Mouse (Mus musculus) neural tube, embryonic 14.5 days (tissue): ENCODE data around the gene Hoxd13. TPM values are rescaled to one million over a fixed set of nuclear protein-coding genes. Genes with fewer than 3 reads are reported as not detected.
A peak's percentile ranks its signal among the peaks of the same experiment; 100 is the strongest.

Experiments used
- ATAC-seq: fragments of 200-750 bp; cut with Nextera tagmentation; 2 replicates; pipeline ENCODE4 v1.8.0; 2017; ENCODE audit warnings: low read depth, mild to moderate bottlenecking, moderate TSS enrichment, moderate library complexity
- H3K27ac ChIP-seq: fragments of 300-500 bp; sonication (generic); 2 replicates; pipeline ENCODE4 v1.5.1; 2014; ENCODE audit warnings: low read depth, mild to moderate bottlenecking, control low read depth, low read length, moderate library complexity, mixed read lengths
- H3K27me3 ChIP-seq: fragments of 300-500 bp; sonication (generic); 2 replicates; pipeline ENCODE4 v1.6.1; 2014; ENCODE audit warnings: low read length; ENCODE audit not compliant: control insufficient read depth, insufficient read depth
- H3K36me3 ChIP-seq: fragments of 300-500 bp; sonication (generic); 2 replicates; pipeline ENCODE4 v1.6.1; 2014; ENCODE audit warnings: low read length, mixed read lengths; ENCODE audit not compliant: control insufficient read depth, insufficient read depth
- H3K4me1 ChIP-seq: fragments of 300-500 bp; sonication (generic); 2 replicates; pipeline ENCODE4 v1.6.1; 2014; ENCODE audit warnings: low read length; ENCODE audit not compliant: control insufficient read depth, insufficient read depth
- H3K4me2 ChIP-seq: fragments of 300-500 bp; sonication (generic); 2 replicates; pipeline ENCODE4 v1.6.1; 2014; ENCODE audit warnings: mild to moderate bottlenecking, low read depth, low read length, control low read depth
- H3K4me3 ChIP-seq: fragments of 300-500 bp; sonication (generic); 2 replicates; pipeline ENCODE4 v1.5.1; 2014; ENCODE audit warnings: low read depth, low read length, control low read depth, mixed read lengths
- H3K9ac ChIP-seq: fragments of 300-500 bp; sonication (generic); replicated peaks from 2 replicates; pipeline ENCODE4 v1.6.1; 2014; ENCODE audit warnings: low read depth, mild to moderate bottlenecking, control low read depth, low read length, mixed read lengths
- H3K9me3 ChIP-seq: fragments of 300-500 bp; sonication (generic); 2 replicates; pipeline ENCODE4 v1.6.1; 2016; ENCODE audit warnings: low read length; ENCODE audit not compliant: control insufficient read depth
- WGBS: fragments of 180-500 bp; shearing (Covaris S2); extraction: QIAGEN DNeasy Blood & Tissue Kit; methylation state at CpG from one replicate; pipeline ENCODE4 v1.1.7; 2014; 5-methylcytosine and 5-hydroxymethylcytosine counted together
- polyA plus RNA-seq: library from polyadenylated mRNA; unstranded; fragments of >200 nt; fragmentation: Nextera tagmentation; extraction: Ambion mirVana; gene quantifications from 2 replicates; pipeline ENCODE4 v1.2.1, GENCODE M21; 2014

Hoxd13 gene
- polyA plus RNA-seq, 1 experiment from 2014 or later, result not detected

DNA sequence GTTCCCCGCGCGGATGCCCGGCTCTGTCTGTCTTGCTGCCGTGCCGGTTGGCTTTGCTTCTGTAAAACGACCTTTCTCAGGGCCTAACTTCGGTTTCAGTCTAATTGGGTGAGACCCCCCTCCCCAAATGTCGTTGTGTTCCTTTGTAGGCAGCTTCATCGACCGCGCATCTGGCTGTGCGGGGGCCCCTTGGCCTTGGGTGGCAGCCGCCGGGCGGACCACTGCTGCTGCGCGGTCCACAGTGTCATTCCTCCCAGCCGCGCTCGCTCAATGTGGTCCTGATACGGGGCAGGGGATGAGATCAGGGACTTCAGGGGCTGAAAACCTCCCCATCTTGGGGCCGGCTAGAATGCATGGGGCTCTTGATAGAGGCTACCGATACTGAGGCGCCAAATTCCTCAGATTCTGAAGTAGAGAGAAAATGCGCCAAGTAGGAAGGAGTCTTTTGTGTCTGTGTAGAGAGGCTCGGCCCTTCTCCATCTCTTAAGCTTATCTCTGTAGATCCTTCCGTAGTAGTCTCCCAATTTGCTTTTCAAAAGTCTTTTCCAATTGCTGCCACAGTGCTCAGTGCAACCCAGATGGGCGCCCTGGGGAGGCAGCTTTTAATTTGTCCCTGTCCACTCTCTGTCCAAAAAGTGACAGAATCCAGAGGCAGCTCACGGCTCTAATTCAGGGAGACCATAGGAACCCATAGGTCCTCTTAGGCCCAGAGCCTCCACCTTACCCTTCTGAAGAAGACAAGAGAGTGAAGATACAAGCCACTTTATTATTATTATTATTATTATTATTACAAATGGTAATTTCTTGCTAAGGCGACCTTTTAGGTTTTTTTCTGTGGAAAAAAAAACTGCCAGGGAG is 19.8 kb downstream of the Hoxd13 start:
- peak overlapping the region; percentile 58 for H3K9ac ChIP-seq
- H3K4me3 ChIP-seq, result peak overlapping the region; percentile 33
- H3K4me2 ChIP-seq, result peak overlapping the region; percentile 44
- under 1% methylated on average over 31 of the region's 31 CpGs for WGBS
- no peaks in the 10 kb centered on the region for H3K9me3 ChIP-seq
- peak overlapping the region; percentile 76 for H3K27ac ChIP-seq
- no peak for ATAC-seq
- H3K4me1 ChIP-seq, result no peaks in the 10 kb centered on the region; the same call in 1 of the 2 replicates
- H3K36me3 ChIP-seq, result no peaks in the 10 kb centered on the region
- H3K27me3 ChIP-seq, result peaks cover 31% of the 10 kb centered on the region

DNA sequence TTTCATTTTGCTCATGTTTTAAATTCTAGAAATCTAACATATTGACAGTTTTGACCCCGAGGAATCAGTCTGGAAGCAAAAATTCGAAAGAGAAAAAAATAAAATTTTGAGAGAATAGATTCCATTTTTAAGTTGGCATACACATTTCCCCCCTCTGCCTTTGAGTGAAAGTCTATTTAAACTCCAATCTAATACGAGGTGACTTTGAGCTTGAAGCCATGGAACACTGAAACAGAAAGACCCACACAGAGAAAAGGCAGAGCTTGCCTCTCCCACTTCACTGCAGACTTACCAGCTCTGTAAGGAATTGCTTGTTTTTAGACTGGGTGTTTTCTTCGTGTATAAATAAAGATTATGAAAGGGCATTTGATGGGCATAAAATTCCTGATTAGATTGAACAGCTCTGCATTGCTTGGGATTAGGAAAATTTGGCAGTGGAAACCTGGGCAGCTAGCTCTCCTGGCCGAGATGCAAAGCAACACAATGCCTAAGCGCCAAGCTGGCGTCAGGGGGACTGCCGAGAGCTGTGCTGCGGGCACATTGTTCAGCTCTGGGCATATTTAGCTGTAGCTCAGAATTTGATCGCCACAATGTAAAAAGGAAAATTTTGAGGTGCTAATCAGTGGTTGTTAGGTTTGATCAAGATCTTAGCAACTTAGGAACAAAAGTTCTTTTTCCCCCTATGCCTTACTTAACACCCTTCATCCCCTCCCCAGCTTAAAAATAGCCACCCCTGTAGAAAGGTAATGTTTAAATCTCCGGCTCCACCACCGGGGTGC is 20.9 kb downstream of the Hoxd13 start:
- Histone ChIP-seq H3K4me3 (peak overlapping the region; percentile 33; the same call in 1 of the 2 replicates), H3K27me3 (peaks cover 25% of the 10 kb centered on the region), H3K9ac (peak overlapping the region; percentile 58; the same call in 1 of the 2 replicates), H3K36me3 (no peaks in the 10 kb centered on the region), H3K4me2 (peak overlapping the region; percentile 44), H3K27ac (peak overlapping the region; percentile 83), H3K9me3 (no peaks in the 10 kb centered on the region), H3K4me1 (no peaks in the 10 kb centered on the region; the same call in 1 of the 2 replicates)
- ATAC-seq, result 0 out of 2 replicates have a peak, but pooled peaks have one; percentile 26
- 3% methylated on average over 12 of the region's 12 CpGs for WGBS

GRCm38 (mm10) chr2:74689574-74690337 is 21.6 kb downstream of the Hoxd13 start:
- 0 out of 2 replicates have a peak, but pooled peaks have one; percentile 6 for ATAC-seq
- Histone ChIP-seq H3K27me3 (peaks cover 19% of the 10 kb centered on the region), H3K27ac (peak overlapping the region; percentile 83), H3K4me1 (no peaks in the 10 kb centered on the region; the same call in 1 of the 2 replicates), H3K4me2 (peak overlapping the region; percentile 44), H3K9me3 (no peaks in the 10 kb centered on the region), H3K9ac (peak overlapping the region; percentile 56), H3K36me3 (no peaks in the 10 kb centered on the region), H3K4me3 (peak overlapping the region; percentile 33)
- under 1% methylated on average over 24 of the region's 24 CpGs for WGBS

- 6% methylated on average over 8 of the region's 8 CpGs for WGBS
- no peaks in the 10 kb centered on the region; the same call in 1 of the 2 replicates for H3K4me1 ChIP-seq
- ATAC-seq, result no peak
- H3K4me2 ChIP-seq, result peak overlapping the region; percentile 74
- no peaks in the 10 kb centered on the region for H3K36me3 ChIP-seq
- peaks cover 17% of the 10 kb centered on the region for H3K27me3 ChIP-seq
- H3K27ac ChIP-seq, result peak overlapping the region; percentile 83
- H3K9ac ChIP-seq, result peak overlapping the region; percentile 56; the same call in 1 of the 2 replicates
- H3K9me3 ChIP-seq, result no peaks in the 10 kb centered on the region
- peak overlapping the region; percentile 39 for H3K4me3 ChIP-seq
Observed at GRCm38 (mm10) chr2:74690338-74690716, 22.2 kb downstream of the Hoxd13 start.

DNA sequence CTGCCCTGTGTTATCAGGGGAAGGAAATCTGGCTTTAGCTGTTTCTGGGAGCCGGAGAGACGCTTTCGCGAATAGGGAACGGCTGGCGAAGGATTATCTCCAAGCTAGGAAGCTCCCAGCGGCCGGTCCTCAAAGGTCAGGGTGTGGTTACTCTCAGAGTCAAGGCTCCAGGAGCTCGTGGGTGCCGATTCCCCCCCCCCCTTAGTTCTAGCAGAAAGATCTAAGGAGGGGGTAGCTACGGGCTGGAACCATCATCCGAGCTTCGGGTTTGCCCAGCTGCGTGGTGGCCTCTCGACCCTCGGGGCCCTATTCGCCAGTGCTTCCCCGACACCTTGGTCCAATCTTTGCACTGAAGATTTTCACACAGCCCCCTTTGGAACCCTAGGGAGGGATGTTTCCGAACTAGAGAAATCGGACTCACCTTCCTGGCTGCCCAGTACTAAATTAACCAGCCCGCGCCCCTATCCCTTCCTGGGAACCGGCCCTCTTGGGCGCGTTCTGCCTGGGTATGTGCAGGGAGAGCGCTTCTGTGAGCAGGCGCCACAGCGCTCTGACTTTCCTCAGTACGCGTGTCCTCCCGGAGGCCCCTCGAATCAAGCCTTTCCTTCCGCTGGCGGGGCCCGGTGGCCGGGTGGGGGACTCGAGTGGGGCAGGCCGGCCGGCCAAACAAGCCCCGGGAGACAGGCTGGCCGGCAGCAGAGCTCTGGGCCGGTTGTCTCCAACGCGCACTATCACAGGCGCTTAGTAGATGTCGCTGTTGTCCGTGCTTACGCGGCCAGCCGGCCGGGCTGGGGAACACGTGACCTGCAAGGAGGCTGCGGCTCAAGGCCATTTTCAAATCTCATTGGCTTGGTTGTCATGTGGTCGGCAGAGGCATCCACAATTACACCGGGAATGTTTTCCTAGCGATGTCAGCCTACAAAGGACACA is 23.2 kb downstream of the Hoxd13 start, which contains the start of gene Hoxd10:
Gene Hoxd10 (plus strand): TSS at position 903 of the 930 bp plus-strand sequence.
- Histone ChIP-seq H3K9ac (peak within 1 kb of the TSS; percentile 66), H3K36me3 (no peaks in the 10 kb centered on the region), H3K27ac (peak within 1 kb of the TSS; percentile 70), H3K27me3 (peaks cover 17% of the 10 kb centered on the region), H3K4me2 (peak within 1 kb of the TSS; percentile 74), H3K4me3 (peak within 1 kb of the TSS; percentile 39), H3K4me1 (no peaks in the 10 kb centered on the region; the same call in 1 of the 2 replicates), H3K9me3 (no peaks in the 10 kb centered on the region)
- ATAC-seq, result peak; percentile 81
- WGBS, result under 1% methylated on average over 56 of the region's 56 CpGs

- H3K36me3 ChIP-seq, result no peaks in the 10 kb centered on the region
- H3K9me3 ChIP-seq, result no peaks in the 10 kb centered on the region
- peak overlapping the region; percentile 39 for H3K4me3 ChIP-seq
- no peak for ATAC-seq
- peak overlapping the region; percentile 70 for H3K27ac ChIP-seq
- peaks cover 3% of the 10 kb centered on the region; the same call in 1 of the 2 replicates for H3K4me1 ChIP-seq
- peaks cover 12% of the 10 kb centered on the region for H3K27me3 ChIP-seq
- H3K4me2 ChIP-seq, result peak overlapping the region; percentile 74
- 2% methylated on average over 35 of the region's 35 CpGs for WGBS
- H3K9ac ChIP-seq, result peak overlapping the region; percentile 66
Observed at GRCm38 (mm10) chr2:74691995-74692807, 24.1 kb downstream of the Hoxd13 start.

DNA sequence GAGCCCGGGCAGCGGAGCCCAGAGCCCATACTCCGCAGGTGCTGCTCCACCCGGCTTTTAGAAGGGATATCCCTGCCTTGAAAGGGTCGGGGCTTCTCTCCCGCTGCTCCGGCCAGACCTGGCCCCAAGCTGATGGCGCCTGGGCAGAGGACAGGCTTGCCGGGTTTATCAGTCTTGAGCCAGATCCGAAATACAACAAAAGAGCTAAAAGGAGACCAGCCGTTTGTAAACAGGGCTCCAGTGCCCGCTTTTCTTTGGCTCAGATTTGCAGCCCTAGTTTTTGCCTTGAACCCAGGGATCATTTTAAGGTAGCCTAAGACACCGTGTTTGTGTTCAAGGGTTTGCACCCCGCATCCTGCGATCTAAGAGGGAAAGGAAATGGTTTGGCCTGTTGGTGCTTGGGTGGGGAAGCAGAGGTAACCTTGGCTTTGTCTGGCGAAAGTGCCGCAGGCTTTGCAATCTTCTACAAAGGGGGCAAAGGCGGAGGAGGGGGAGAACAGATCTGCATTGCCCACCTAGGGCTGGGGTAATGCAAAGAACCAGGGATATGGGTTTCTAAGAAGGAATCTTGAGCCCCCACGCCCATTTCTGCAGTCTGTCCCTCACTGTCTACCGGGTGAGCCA is 24.8 kb downstream of the Hoxd13 start:
- peaks cover 5% of the 10 kb centered on the region; the same call in 1 of the 2 replicates for H3K4me1 ChIP-seq
- H3K9me3 ChIP-seq, result no peaks in the 10 kb centered on the region
- H3K4me2 ChIP-seq, result peak overlapping the region; percentile 74
- WGBS, result 2% methylated on average over 20 of the region's 20 CpGs
- H3K27ac ChIP-seq, result peak overlapping the region; percentile 70
- H3K36me3 ChIP-seq, result no peaks in the 10 kb centered on the region
- H3K9ac ChIP-seq, result peak overlapping the region; percentile 66
- H3K27me3 ChIP-seq, result peaks cover 9% of the 10 kb centered on the region
- H3K4me3 ChIP-seq, result peak overlapping the region; percentile 39
- ATAC-seq, result no peak
